Mouse (Mus musculus) limb, embryonic 14.5 days (tissue): Measurements from ENCODE around the gene Msl2. TPM values are rescaled to one million over a fixed set of nuclear protein-coding genes. Genes with fewer than 3 reads are reported as not detected.

Source experiments
- ATAC-seq: fragments of 200-750 bp; cut with Nextera tagmentation; 2 replicates; pipeline ENCODE4 v1.8.0; 2017; ENCODE audit warnings: low read depth, moderate number of reproducible peaks, moderate TSS enrichment; ENCODE audit not compliant: low FRiP score
- DNase-seq: peaks from one replicate; pipeline ENCODE4 v3.0.0-alpha.2; 2015; ENCODE audit warnings: low spot score
- H3K27ac ChIP-seq: fragments of 300-500 bp; sonication (generic); replicated peaks from 2 replicates; pipeline ENCODE4 v1.5.1; 2014; ENCODE audit warnings: low read depth, mild to moderate bottlenecking, low read length, moderate library complexity, mixed read lengths
- H3K27me3 ChIP-seq: fragments of 300-500 bp; sonication (generic); 2 replicates; pipeline ENCODE4 v1.6.1; 2014; ENCODE audit warnings: low read length, mixed read lengths; ENCODE audit not compliant: control insufficient read depth, insufficient read depth
- H3K36me3 ChIP-seq: fragments of 300-500 bp; sonication (generic); 2 replicates; pipeline ENCODE4 v1.6.1; 2014; ENCODE audit warnings: mild to moderate bottlenecking, low read length, moderate library complexity, mixed read lengths; ENCODE audit not compliant: control insufficient read depth, insufficient read depth
- H3K4me1 ChIP-seq: fragments of 300-500 bp; sonication (generic); 2 replicates; pipeline ENCODE4 v1.6.1; 2014; ENCODE audit warnings: antibody characterized with exemption, low read length, mixed read lengths; ENCODE audit not compliant: control insufficient read depth, insufficient read depth
- H3K4me2 ChIP-seq: fragments of 300-500 bp; sonication (generic); replicated peaks from 2 replicates; pipeline ENCODE4 v1.6.1; 2014; ENCODE audit warnings: low read depth, mild to moderate bottlenecking, low read length, moderate library complexity; ENCODE audit not compliant: severe bottlenecking
- H3K4me3 ChIP-seq: fragments of 300-500 bp; sonication (generic); replicated peaks from 2 replicates; pipeline ENCODE4 v1.5.1; 2014; ENCODE audit warnings: low read length
- H3K9ac ChIP-seq: fragments of 300-500 bp; sonication (generic); 2 replicates; pipeline ENCODE4 v1.6.1; 2014; ENCODE audit warnings: mild to moderate bottlenecking, low read depth, low read length, moderate library complexity; ENCODE audit not compliant: severe bottlenecking
- H3K9me3 ChIP-seq: fragments of 300-500 bp; sonication (generic); 2 replicates; pipeline ENCODE4 v1.6.1; 2016; ENCODE audit warnings: low read length; ENCODE audit not compliant: control insufficient read depth
- POLR2A ChIP-seq: fragments of 200-500 bp; IDR thresholded peaks from 2 replicates; pipeline ENCODE4 v1.8.0; 2012; ENCODE audit warnings: inconsistent platforms, mild to moderate bottlenecking, moderate library complexity, borderline replicate concordance; ENCODE audit not compliant: insufficient read depth, insufficient read length; ENCODE audit errors: extremely low read depth
- WGBS: fragments of 180-500 bp; shearing (Covaris S2); extraction: QIAGEN DNeasy Blood & Tissue Kit; methylation state at CpG from one replicate; pipeline ENCODE4 v1.1.7; 2014; 5-methylcytosine and 5-hydroxymethylcytosine counted together
- polyA plus RNA-seq, 2 experiments: library from polyadenylated mRNA; depleted of rRNA in 1 of 2; stranded (reverse) in 1 of 2; unstranded in 1 of 2; fragments of >200 nt; fragmentation: Nextera tagmentation in 1 of 2; extraction: Ambion mirVana in 1 of 2; gene quantifications; 2 replicates each; pipeline versions ENCODE4 v1.2.1 to v1.2.3; 2012 to 2014

The Msl2 gene
- polyA plus RNA-seq, 2 experiments = 7.0 to 22.4 TPM

DNA sequence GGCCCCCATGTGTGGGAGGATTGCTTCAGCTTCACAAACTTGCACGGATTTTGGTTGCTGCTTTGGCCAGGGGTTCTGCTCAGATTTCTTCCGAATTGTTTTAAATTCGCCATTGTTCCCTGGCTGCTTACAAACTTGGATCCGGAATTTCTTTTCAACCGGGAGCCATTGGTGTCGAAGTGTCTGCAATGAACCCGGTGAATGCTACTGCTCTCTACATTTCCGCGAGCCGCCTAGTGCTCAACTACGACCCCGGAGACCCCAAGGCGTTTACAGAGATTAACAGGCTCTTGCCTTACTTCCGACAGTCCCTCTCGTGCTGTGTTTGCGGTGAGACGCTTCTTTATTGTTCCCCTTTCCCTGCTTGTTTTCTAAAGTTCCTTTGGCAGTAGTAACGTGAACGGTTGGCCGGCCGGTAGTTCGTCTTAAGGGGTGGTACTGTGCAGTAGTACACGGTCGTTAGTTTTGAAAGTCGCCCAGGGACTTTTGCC is 1.2 kb downstream of the Msl2 start:
- Histone ChIP-seq H3K27ac (peak overlapping the region; percentile 100), H3K27me3 (no peaks in the 10 kb centered on the region), H3K4me2 (peak overlapping the region; percentile 90), H3K36me3 (no peaks in the 10 kb centered on the region; the same call in 1 of the 2 replicates), H3K9me3 (no peaks in the 10 kb centered on the region), H3K4me1 (peaks cover 27% of the 10 kb centered on the region), H3K9ac (peak overlapping the region; percentile 99), H3K4me3 (peak overlapping the region; percentile 97)
- WGBS = 0% methylated on average over 25 of the region's 25 CpGs
- ATAC-seq (no peak), DNase-seq (no peak)
- no peak for TF ChIP-seq POLR2A

DNA sequence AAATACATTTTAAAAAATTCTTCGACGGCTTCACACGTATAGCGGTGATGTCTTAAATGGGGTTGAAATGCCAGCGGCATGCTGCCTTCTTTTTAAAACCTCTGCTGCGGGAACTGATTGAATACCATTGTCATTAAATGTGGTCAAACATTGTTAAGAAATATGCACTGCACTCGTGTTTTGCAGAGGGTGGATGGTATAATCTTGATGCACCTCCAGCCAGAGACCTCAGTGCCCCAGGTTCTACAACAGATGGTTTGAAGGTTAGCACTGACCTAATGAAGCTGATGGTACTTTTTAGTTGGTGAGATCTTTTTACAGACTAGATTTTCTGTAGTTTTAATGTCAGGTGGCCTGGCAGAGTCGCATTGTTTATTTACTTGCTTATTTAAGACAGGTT is 1.8 kb downstream of the Msl2 start:
- Histone ChIP-seq H3K27ac (peak overlapping the region; percentile 100; the same call in 1 of the 2 replicates), H3K9me3 (no peaks in the 10 kb centered on the region), H3K4me1 (peaks cover 31% of the 10 kb centered on the region), H3K4me2 (peak overlapping the region; percentile 90), H3K27me3 (no peaks in the 10 kb centered on the region), H3K4me3 (peak overlapping the region; percentile 97), H3K36me3 (no peaks in the 10 kb centered on the region; the same call in 1 of the 2 replicates), H3K9ac (peak overlapping the region; percentile 99)
- no peak for ATAC-seq
- DNase-seq = no peak
- WGBS = under 1% methylated on average over 8 of the region's 8 CpGs
- no peak for TF ChIP-seq POLR2A

DNA sequence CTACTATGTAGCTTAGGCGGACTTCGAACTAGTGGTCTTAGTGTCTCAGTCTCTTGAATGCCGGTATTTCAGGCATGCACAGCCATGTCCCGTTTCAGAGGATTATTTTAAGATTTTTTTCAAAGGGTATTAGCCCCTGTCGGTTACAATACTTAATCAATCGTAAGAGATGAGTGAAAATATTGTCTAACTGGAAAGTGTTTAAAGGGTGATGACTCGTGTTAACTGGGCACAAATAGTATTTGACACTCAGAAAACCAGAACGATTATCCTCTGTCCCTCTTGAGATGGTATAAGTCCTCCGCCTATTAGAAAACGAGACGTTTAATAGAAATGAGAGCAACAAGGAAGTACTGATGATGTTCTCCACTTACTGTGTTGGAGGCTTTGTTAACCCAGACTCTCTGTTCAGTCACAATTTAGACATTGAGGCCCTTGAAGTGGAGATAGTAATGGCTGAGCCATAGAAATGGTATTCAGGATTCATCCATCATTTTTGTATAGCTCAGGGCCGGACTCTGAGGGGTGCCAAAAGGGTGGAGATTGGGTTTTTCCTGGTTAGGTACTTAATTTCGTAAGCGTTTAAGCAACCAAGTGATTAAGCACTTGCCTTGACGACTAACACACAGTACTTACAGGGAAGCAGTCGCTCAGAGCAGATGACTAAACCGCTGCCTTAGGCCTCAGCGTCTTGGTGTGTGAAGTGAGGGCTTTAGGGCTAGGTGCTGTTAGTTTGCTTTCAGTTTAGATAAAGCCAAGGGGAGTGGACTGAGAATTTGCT is 2.4 kb downstream of the Msl2 start:
- TF ChIP-seq POLR2A = no peak
- Histone ChIP-seq H3K4me1 (peaks cover 33% of the 10 kb centered on the region), H3K27ac (no peak overlapping the region), H3K4me2 (peak overlapping the region; percentile 90), H3K4me3 (peak overlapping the region; percentile 97), H3K36me3 (no peaks in the 10 kb centered on the region; the same call in 1 of the 2 replicates), H3K27me3 (no peaks in the 10 kb centered on the region), H3K9me3 (no peaks in the 10 kb centered on the region), H3K9ac (peak overlapping the region; percentile 99)
- DNase-seq (no peak), ATAC-seq (no peak)
- 1% methylated on average over 18 of the region's 18 CpGs for WGBS

DNA sequence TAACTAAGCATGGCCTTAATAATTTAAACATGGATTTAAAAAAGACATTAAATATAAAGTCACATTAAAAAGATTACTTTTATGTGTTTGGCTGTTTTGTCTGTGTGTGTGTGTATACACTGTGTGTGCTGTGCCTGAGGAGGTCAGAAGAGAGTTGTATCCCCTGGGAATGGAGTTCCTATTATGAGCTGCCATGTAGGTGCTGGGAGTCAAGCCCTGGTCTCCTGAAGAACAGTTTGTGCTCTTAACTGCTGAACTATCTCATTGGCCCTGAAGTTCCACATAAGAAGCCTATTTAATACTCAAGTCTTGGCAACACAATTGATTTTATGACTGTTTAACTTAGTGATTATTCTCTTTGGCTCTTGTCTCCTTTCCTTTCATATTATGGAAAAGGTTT is 3.6 kb downstream of the Msl2 start:
- no peak overlapping the region for H3K27ac ChIP-seq
- H3K9me3 ChIP-seq = no peaks in the 10 kb centered on the region
- H3K4me2 ChIP-seq = peak overlapping the region; percentile 90
- H3K27me3 ChIP-seq = no peaks in the 10 kb centered on the region
- H3K36me3 ChIP-seq = no peaks in the 10 kb centered on the region; the same call in 1 of the 2 replicates
- H3K9ac ChIP-seq = peak overlapping the region; percentile 99
- ATAC-seq = no peak
- peak overlapping the region; percentile 97 for H3K4me3 ChIP-seq
- DNase-seq = no peak
- no peak for TF ChIP-seq POLR2A
- H3K4me1 ChIP-seq = peaks cover 33% of the 10 kb centered on the region

DNA sequence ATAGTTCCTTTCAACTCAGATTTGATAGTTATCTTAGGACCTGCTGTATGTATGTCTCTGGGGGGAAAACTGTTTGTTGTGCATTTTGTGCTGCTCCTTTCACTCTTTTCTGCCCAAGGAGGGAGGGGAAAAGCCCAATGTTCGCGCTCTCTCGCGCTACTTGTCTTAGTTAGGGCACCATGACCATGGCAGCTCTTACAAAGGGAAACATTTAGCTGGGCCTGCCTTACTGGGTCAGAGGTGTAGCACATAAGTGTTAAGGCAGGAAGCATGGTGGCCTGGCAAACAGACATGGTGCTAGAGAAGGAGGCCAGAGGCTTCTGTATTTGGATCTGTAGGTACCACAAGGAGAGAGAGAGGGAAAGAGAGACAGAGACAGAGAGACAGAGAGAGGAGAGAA is 4.7 kb downstream of the Msl2 start:
- ATAC-seq (no peak), DNase-seq (no peak)
- Histone ChIP-seq H3K9ac (0 out of 2 replicates have a peak overlapping the region, but pooled peaks have one; percentile 8), H3K4me2 (peak overlapping the region; percentile 42), H3K9me3 (no peaks in the 10 kb centered on the region), H3K27ac (no peak overlapping the region), H3K27me3 (no peaks in the 10 kb centered on the region), H3K36me3 (no peaks in the 10 kb centered on the region; the same call in 1 of the 2 replicates), H3K4me3 (peak overlapping the region; percentile 11), H3K4me1 (peaks cover 33% of the 10 kb centered on the region)
- no peak for TF ChIP-seq POLR2A
- 80% methylated on average over 4 of the region's 4 CpGs for WGBS
